Mouse (Mus musculus) hindbrain, embryonic 16.5 days (tissue): Measurements from ENCODE around the gene Gm8024. TPM values are rescaled to one million over a fixed set of nuclear protein-coding genes. Genes with fewer than 3 reads are reported as not detected.
A peak's percentile ranks its signal among the peaks of the same experiment; 100 is the strongest.
"Not testable (repeated sequence)": the region's sequence is repeated elsewhere in the genome, so short reads cannot be mapped to it uniquely, and the experiment has no call there.

ENCODE experiments used
- ATAC-seq: fragments of 200-750 bp; cut with Nextera tagmentation; 2 replicates; pipeline ENCODE4 v1.8.0; 2017; ENCODE audit warnings: moderate TSS enrichment, moderate library complexity
- H3K27ac ChIP-seq: fragments of 300-500 bp; sonication (generic); 2 replicates; pipeline ENCODE4 v1.5.1; 2014; ENCODE audit warnings: low read depth, mild to moderate bottlenecking, control low read depth, low read length, moderate library complexity
- H3K27me3 ChIP-seq: fragments of 300-500 bp; sonication (generic); replicated peaks from 2 replicates; pipeline ENCODE4 v1.6.1; 2014; ENCODE audit warnings: low read length; ENCODE audit not compliant: control insufficient read depth, insufficient read depth
- H3K36me3 ChIP-seq: fragments of 300-500 bp; sonication (generic); 2 replicates; pipeline ENCODE4 v1.6.1; 2014; ENCODE audit warnings: mild to moderate bottlenecking, low read length, moderate library complexity, mixed read lengths; ENCODE audit not compliant: control insufficient read depth, insufficient read depth
- H3K4me1 ChIP-seq: fragments of 300-500 bp; sonication (generic); 2 replicates; pipeline ENCODE4 v1.6.1; 2014; ENCODE audit warnings: low read depth, low read length; ENCODE audit not compliant: control insufficient read depth, insufficient read depth
- H3K4me2 ChIP-seq: fragments of 300-500 bp; sonication (generic); 2 replicates; pipeline ENCODE4 v1.6.1; 2014; ENCODE audit warnings: mild to moderate bottlenecking, low read length, control low read depth, moderate library complexity
- H3K4me3 ChIP-seq: fragments of 300-500 bp; sonication (generic); 2 replicates; pipeline ENCODE4 v1.5.1; 2014; ENCODE audit warnings: mild to moderate bottlenecking, low read length, control low read depth, moderate library complexity
- H3K9ac ChIP-seq: fragments of 300-500 bp; sonication (generic); 2 replicates; pipeline ENCODE4 v1.6.1; 2014; ENCODE audit warnings: low read depth, mild to moderate bottlenecking, control low read depth, low read length, moderate library complexity
- H3K9me3 ChIP-seq: fragments of 300-500 bp; sonication (generic); 2 replicates; pipeline ENCODE4 v1.6.1; 2014; ENCODE audit warnings: mild to moderate bottlenecking, low read length, moderate library complexity; ENCODE audit not compliant: control insufficient read depth
- WGBS: fragments of 180-500 bp; shearing (Covaris S2); extraction: QIAGEN DNeasy Blood & Tissue Kit; methylation state at CpG from one replicate; pipeline ENCODE4 v1.1.7; 2014; 5-methylcytosine and 5-hydroxymethylcytosine counted together
- polyA plus RNA-seq: library from polyadenylated mRNA; unstranded; fragments of >200 nt; fragmentation: Nextera tagmentation; extraction: Ambion mirVana; gene quantifications from 2 replicates; pipeline ENCODE4 v1.2.1, GENCODE M21; 2015

Gene Gm8024
- polyA plus RNA-seq = not detected in 2 replicates

- H3K9ac ChIP-seq, ATAC-seq, H3K36me3 ChIP-seq, H3K27ac ChIP-seq, H3K4me3 ChIP-seq, H3K9me3 ChIP-seq, H3K4me1 ChIP-seq, H3K27me3 ChIP-seq, H3K4me2 ChIP-seq: not testable (repeated sequence)
- 100% methylated on average over 1 of the region's 3 CpGs for WGBS
Observed at GRCm38 (mm10) chr14:42524182-42524581, at the start of gene Gm8024. TSS of gene Gm8024 (minus strand) at chr14:42524282.

- not testable (repeated sequence) for H3K4me1 ChIP-seq, H3K36me3 ChIP-seq, H3K9me3 ChIP-seq, H3K4me3 ChIP-seq, H3K27me3 ChIP-seq, H3K9ac ChIP-seq, H3K27ac ChIP-seq, H3K4me2 ChIP-seq
- WGBS = 11% methylated on average over 20 of the region's 31 CpGs
- peak; percentile 88 for ATAC-seq
Observed at GRCm38 (mm10) chr14:42543170-42543701, 19.2 kb upstream of the Gm8024 start.

GRCm38 (mm10) chr14:42542316-42543169, 18.5 kb upstream of the Gm8024 start:
- H3K9ac ChIP-seq, H3K36me3 ChIP-seq, H3K4me1 ChIP-seq, H3K9me3 ChIP-seq, H3K27ac ChIP-seq, H3K4me3 ChIP-seq, H3K27me3 ChIP-seq, H3K4me2 ChIP-seq: not testable (repeated sequence)
- WGBS = 21% methylated on average over 18 of the region's 29 CpGs
- peak; percentile 75 for ATAC-seq

- not testable (repeated sequence) for H3K36me3 ChIP-seq, ATAC-seq
- WGBS = 100% methylated on average over 2 of the region's 3 CpGs
Observed at GRCm38 (mm10) chr14:42502249-42502648, 21.8 kb downstream of the Gm8024 start, which contains the start of gene Gm8020. TSS of gene Gm8020 (minus strand) at chr14:42502349.

More at GRCm38 (mm10) chr14:42502249-42502648, 21.8 kb downstream of the Gm8024 start, which contains the start of gene Gm8020:
- not testable (repeated sequence) for H3K9ac ChIP-seq, H3K9me3 ChIP-seq, H3K4me2 ChIP-seq, H3K27me3 ChIP-seq, H3K4me1 ChIP-seq, H3K4me3 ChIP-seq, H3K27ac ChIP-seq

Other genes starting within 250 kb of the Gm8024 start
- not detected in 2 replicates for gene Gm9611, start 226.9 kb downstream of the Gm8024 start, polyA plus RNA-seq
- gene Gm7995, start 214.1 kb downstream of the Gm8024 start, polyA plus RNA-seq = not detected in 2 replicates
- gene Gm8005, start 84.6 kb downstream of the Gm8024 start, polyA plus RNA-seq = not detected in 2 replicates
- not detected in 2 replicates for gene Gm8011, start 60.4 kb downstream of the Gm8024 start, polyA plus RNA-seq
- gene Gm8020, start 21.9 kb downstream of the Gm8024 start, polyA plus RNA-seq = not detected in 2 replicates
- not detected in 2 replicates for gene Gm17124, start 75.6 kb upstream of the Gm8024 start, polyA plus RNA-seq
- not detected in 2 replicates for gene Gm3633, start 117.6 kb upstream of the Gm8024 start, polyA plus RNA-seq
- not detected in 2 replicates for gene Gm10378, start 131.7 kb upstream of the Gm8024 start, polyA plus RNA-seq
- not detected in 2 replicates for gene Gm3015, start 244.5 kb upstream of the Gm8024 start, polyA plus RNA-seq